Mouse (Mus musculus) midbrain, postnatal 0 days (tissue): ENCODE results near the gene 4930519P11Rik. TPM values are rescaled to one million over a fixed set of nuclear protein-coding genes. Genes with fewer than 3 reads are reported as not detected.

Source experiments
- ATAC-seq: fragments of 200-750 bp; cut with Nextera tagmentation; 2 replicates; pipeline ENCODE4 v1.8.0; 2017; ENCODE audit warnings: moderate number of reproducible peaks, mild to moderate bottlenecking, moderate TSS enrichment, moderate library complexity; ENCODE audit not compliant: low FRiP score
- DNase-seq: peaks from one replicate; pipeline ENCODE4 v3.0.0-alpha.2; 2015; ENCODE audit warnings: low spot score
- H3K27ac ChIP-seq: fragments of 300-500 bp; sonication (generic); 2 replicates; pipeline ENCODE4 v1.5.1; 2014; ENCODE audit warnings: low read depth, mild to moderate bottlenecking, low read length, mixed read lengths
- H3K27me3 ChIP-seq: fragments of 300-500 bp; sonication (generic); 2 replicates; pipeline ENCODE4 v1.6.1; 2014; ENCODE audit warnings: low read length, control low read depth, mixed read lengths; ENCODE audit not compliant: insufficient read depth
- H3K36me3 ChIP-seq: fragments of 300-500 bp; sonication (generic); 2 replicates; pipeline ENCODE4 v1.6.1; 2014; ENCODE audit warnings: low read length, control low read depth, mixed read lengths; ENCODE audit not compliant: insufficient read depth
- H3K4me1 ChIP-seq: fragments of 300-500 bp; sonication (generic); 2 replicates; pipeline ENCODE4 v1.6.1; 2014; ENCODE audit warnings: mild to moderate bottlenecking, control low read depth, antibody characterized with exemption, low read length, mixed read lengths; ENCODE audit not compliant: insufficient read depth
- H3K4me2 ChIP-seq: fragments of 300-500 bp; sonication (generic); 2 replicates; pipeline ENCODE4 v1.6.1; 2014; ENCODE audit warnings: low read depth, mild to moderate bottlenecking, low read length, mixed read lengths; ENCODE audit not compliant: poor library complexity, severe bottlenecking
- H3K4me3 ChIP-seq: fragments of 300-500 bp; sonication (generic); 2 replicates; pipeline ENCODE4 v1.5.1; 2014; ENCODE audit warnings: low read depth, mild to moderate bottlenecking, low read length, moderate library complexity
- H3K9ac ChIP-seq: fragments of 300-500 bp; sonication (generic); replicated peaks from 2 replicates; pipeline ENCODE4 v1.6.1; 2014; ENCODE audit warnings: mild to moderate bottlenecking, low read length, moderate library complexity, mixed read lengths; ENCODE audit not compliant: poor library complexity, severe bottlenecking
- H3K9me3 ChIP-seq: fragments of 300-500 bp; sonication (generic); 2 replicates; pipeline ENCODE4 v1.6.1; 2016; ENCODE audit warnings: low read length, control low read depth
- CTCF ChIP-seq: IDR thresholded peaks from 2 replicates; pipeline ENCODE4 v1.5.1; 2016; ENCODE audit warnings: antibody characterized with exemption, mild to moderate bottlenecking
- WGBS: fragments of 180-500 bp; shearing (Covaris S2); extraction: QIAGEN DNeasy Blood & Tissue Kit; methylation state at CpG from one replicate; pipeline ENCODE4 v1.1.7; 2014; 5-methylcytosine and 5-hydroxymethylcytosine counted together
- polyA plus RNA-seq: library from polyadenylated mRNA; unstranded; fragments of >200 nt; fragmentation: Nextera tagmentation; extraction: Ambion mirVana; gene quantifications from 2 replicates; pipeline ENCODE4 v1.2.1, GENCODE M21; 2015
- total RNA-seq: library from RNA; depleted of rRNA; stranded (reverse); fragments of >200 nt; gene quantifications from 2 replicates; pipeline ENCODE4 v1.2.3, GENCODE M21; 2014

4930519P11Rik gene
- total and polyA plus RNA-seq, 2 experiments from 2014 or later = 0.35 TPM; not detected in 1

GRCm38 (mm10) chr2:154593025-154593424 lies 20.2 kb downstream of the 4930519P11Rik start:
- ATAC-seq (no peak), DNase-seq (no peak)
- no peak overlapping the region for H3K27ac ChIP-seq
- H3K9me3 ChIP-seq = no peaks in the 10 kb centered on the region
- no peak overlapping the region for H3K4me2 ChIP-seq
- no peak overlapping the region for H3K9ac ChIP-seq
- peak; percentile 58 for TF ChIP-seq CTCF
- no peaks in the 10 kb centered on the region for H3K36me3 ChIP-seq
- no peaks in the 10 kb centered on the region for H3K4me1 ChIP-seq
- H3K4me3 ChIP-seq = no peak overlapping the region
- no peaks in the 10 kb centered on the region for H3K27me3 ChIP-seq
- 68% methylated on average over 3 of the region's 3 CpGs for WGBS

- H3K4me2 ChIP-seq = no peak overlapping the region
- no peak for DNase-seq
- no peak for ATAC-seq
- no peak overlapping the region for H3K4me3 ChIP-seq
- H3K27ac ChIP-seq = no peak overlapping the region
- 85% methylated on average over 3 of the region's 3 CpGs for WGBS
- no peak overlapping the region for H3K9ac ChIP-seq
- no peak for TF ChIP-seq CTCF
- H3K9me3 ChIP-seq = no peaks in the 10 kb centered on the region
- no peaks in the 10 kb centered on the region for H3K4me1 ChIP-seq
- H3K27me3 ChIP-seq = no peaks in the 10 kb centered on the region
- peaks cover 5% of the 10 kb centered on the region; the same call in 1 of the 2 replicates for H3K36me3 ChIP-seq
Observed at GRCm38 (mm10) chr2:154591239-154591638, 22.0 kb downstream of the 4930519P11Rik start.

DNA sequence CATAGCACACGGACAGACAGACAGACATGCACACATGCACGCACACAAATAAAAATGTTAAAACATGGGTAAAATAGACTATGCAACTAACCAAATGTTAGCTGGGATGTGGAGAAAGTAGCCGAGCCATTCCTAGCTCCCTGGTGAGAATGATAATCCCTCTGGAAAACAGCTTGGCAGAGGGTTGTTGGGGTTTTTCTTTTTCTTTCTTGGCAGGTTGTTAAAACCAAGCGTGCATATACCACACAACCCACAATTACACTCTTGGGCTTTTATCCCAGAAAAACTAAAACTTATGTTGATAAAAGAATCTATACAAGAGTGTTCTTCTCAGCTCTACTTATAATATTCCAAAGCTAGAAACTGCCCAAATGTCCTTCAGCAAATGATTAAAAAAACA lies 24.2 kb downstream of the 4930519P11Rik start:
- Histone ChIP-seq H3K27ac (no peak overlapping the region), H3K4me2 (no peak overlapping the region), H3K36me3 (peaks cover 5% of the 10 kb centered on the region; the same call in 1 of the 2 replicates), H3K9me3 (no peaks in the 10 kb centered on the region), H3K27me3 (no peaks in the 10 kb centered on the region), H3K4me3 (no peak overlapping the region), H3K4me1 (no peaks in the 10 kb centered on the region), H3K9ac (no peak overlapping the region)
- TF ChIP-seq CTCF = no peak
- 64% methylated on average over 4 of the region's 4 CpGs for WGBS
- DNase-seq = no peak
- no peak for ATAC-seq

DNA sequence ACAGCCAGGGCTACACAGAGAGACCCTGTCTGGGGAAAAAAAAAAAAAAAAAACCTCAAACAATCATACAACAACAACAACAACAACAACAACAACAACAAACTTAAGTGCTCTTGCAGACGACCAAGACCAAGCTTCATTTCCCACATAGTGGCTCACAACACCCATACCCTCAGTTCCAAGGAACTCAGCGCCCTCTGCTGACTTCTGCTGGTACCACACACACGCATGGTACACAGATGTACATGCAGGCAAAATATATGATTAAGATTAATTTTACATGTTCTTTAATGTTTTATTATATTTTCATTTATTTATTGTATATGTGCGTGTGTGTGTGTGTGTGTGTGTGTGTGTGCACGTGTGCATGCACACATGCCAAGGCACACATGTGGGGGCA lies 26.8 kb downstream of the 4930519P11Rik start:
- peak; percentile 70 for TF ChIP-seq CTCF
- DNase-seq = peak; percentile 58
- H3K27ac ChIP-seq = no peak overlapping the region
- no peak for ATAC-seq
- no peaks in the 10 kb centered on the region for H3K9me3 ChIP-seq
- peaks cover 5% of the 10 kb centered on the region; the same call in 1 of the 2 replicates for H3K36me3 ChIP-seq
- H3K4me3 ChIP-seq = no peak overlapping the region
- no peak overlapping the region for H3K4me2 ChIP-seq
- H3K27me3 ChIP-seq = no peaks in the 10 kb centered on the region
- H3K4me1 ChIP-seq = no peaks in the 10 kb centered on the region
- H3K9ac ChIP-seq = no peak overlapping the region
- 80% methylated on average over 5 of the region's 5 CpGs for WGBS

- no peak overlapping the region for H3K4me2 ChIP-seq
- 56% methylated on average over 17 of the region's 17 CpGs for WGBS
- no peaks in the 10 kb centered on the region for H3K9me3 ChIP-seq
- ATAC-seq = no peak
- peaks cover 5% of the 10 kb centered on the region; the same call in 1 of the 2 replicates for H3K36me3 ChIP-seq
- TF ChIP-seq CTCF = no peak
- peak; percentile 52 for DNase-seq
- H3K9ac ChIP-seq = no peak overlapping the region
- H3K27ac ChIP-seq = no peak overlapping the region
- no peaks in the 10 kb centered on the region for H3K4me1 ChIP-seq
- no peaks in the 10 kb centered on the region for H3K27me3 ChIP-seq
- H3K4me3 ChIP-seq = no peak overlapping the region
Observed at GRCm38 (mm10) chr2:154584931-154585601, 28.2 kb downstream of the 4930519P11Rik start.
